Mouse (Mus musculus): Measurements from ENCODE around the gene Map7. TPM values are rescaled to one million over a fixed set of nuclear protein-coding genes. Genes with fewer than 3 reads are reported as not detected.

Gene Map7
- polyA plus RNA-seq, 1 experiment from 2014 or later = 1.1 TPM

GRCm38 (mm10) chr10:20236241-20236640 lies 88.0 kb downstream of the Map7 start:
- Histone ChIP-seq H3K4me3 (ENCODE audit: low read depth, low read length) (no peak overlapping the region), H3K9me3 (ENCODE audit: control insufficient read depth, low read length) (no peaks in the 10 kb centered on the region), H3K27me3 (ENCODE audit: control insufficient read depth, insufficient read depth, low read length) (no peaks in the 10 kb centered on the region), H3K9ac (ENCODE audit: low read length) (no peak overlapping the region), H3K4me2 (ENCODE audit: low read depth, severe bottlenecking) (no peak overlapping the region), H3K4me1 (ENCODE audit: control insufficient read depth, insufficient read depth, low read length) (0 out of 2 replicates have a peak, but pooled peaks cover 4% of the 10 kb centered on the region), H3K36me3 (ENCODE audit: control insufficient read depth, insufficient read depth, low read length) (no peaks in the 10 kb centered on the region), H3K27ac (replicated peaks; ENCODE audit: low read depth, low read length) (no peak overlapping the region)
- ATAC-seq (ENCODE audit: insufficient number of reproducible peaks, low FRiP score, low TSS enrichment, low read depth) (no peak), DNase-seq (ENCODE audit: low spot score) (no peak)
- 96% methylated on average over 6 of the region's 6 CpGs for WGBS

GRCm38 (mm10) chr10:20238281-20238680 lies 90.0 kb downstream of the Map7 start:
- 85% methylated on average over 5 of the region's 5 CpGs for WGBS
- Histone ChIP-seq H3K4me2 (ENCODE audit: low read depth, severe bottlenecking) (no peak overlapping the region), H3K9ac (ENCODE audit: low read length) (no peak overlapping the region), H3K9me3 (ENCODE audit: control insufficient read depth, low read length) (no peaks in the 10 kb centered on the region), H3K36me3 (ENCODE audit: control insufficient read depth, insufficient read depth, low read length) (no peaks in the 10 kb centered on the region), H3K4me1 (ENCODE audit: control insufficient read depth, insufficient read depth, low read length) (0 out of 2 replicates have a peak, but pooled peaks cover 4% of the 10 kb centered on the region), H3K27me3 (ENCODE audit: control insufficient read depth, insufficient read depth, low read length) (no peaks in the 10 kb centered on the region), H3K4me3 (ENCODE audit: low read depth, low read length) (no peak overlapping the region), H3K27ac (replicated peaks; ENCODE audit: low read depth, low read length) (no peak overlapping the region)
- ATAC-seq (ENCODE audit: insufficient number of reproducible peaks, low FRiP score, low TSS enrichment, low read depth) (no peak), DNase-seq (ENCODE audit: low spot score) (no peak)

- Histone ChIP-seq H3K4me1 (ENCODE audit: control insufficient read depth, insufficient read depth, low read length) (no peaks in the 10 kb centered on the region), H3K27ac (replicated peaks; ENCODE audit: low read depth, low read length) (no peak overlapping the region), H3K36me3 (ENCODE audit: control insufficient read depth, insufficient read depth, low read length) (no peaks in the 10 kb centered on the region), H3K27me3 (ENCODE audit: control insufficient read depth, insufficient read depth, low read length) (no peaks in the 10 kb centered on the region), H3K4me3 (ENCODE audit: low read depth, low read length) (no peak overlapping the region), H3K4me2 (ENCODE audit: low read depth, severe bottlenecking) (no peak overlapping the region), H3K9me3 (ENCODE audit: control insufficient read depth, low read length) (no peaks in the 10 kb centered on the region), H3K9ac (ENCODE audit: low read length) (no peak overlapping the region)
- WGBS = 85% methylated on average over 6 of the region's 6 CpGs
- DNase-seq (ENCODE audit: low spot score) = no peak
- no peak for ATAC-seq (ENCODE audit: insufficient number of reproducible peaks, low FRiP score, low TSS enrichment, low read depth)
These were observed 92.6 kb downstream of the Map7 start for GRCm38 (mm10) chr10:20240858-20241257.

- no peak overlapping the region for H3K4me3 ChIP-seq (ENCODE audit: low read depth, low read length)
- no peak overlapping the region for H3K4me2 ChIP-seq (ENCODE audit: low read depth, severe bottlenecking)
- no peaks in the 10 kb centered on the region for H3K4me1 ChIP-seq (ENCODE audit: control insufficient read depth, insufficient read depth, low read length)
- DNase-seq (ENCODE audit: low spot score) (no peak), ATAC-seq (ENCODE audit: insufficient number of reproducible peaks, low FRiP score, low TSS enrichment, low read depth) (no peak)
- no peaks in the 10 kb centered on the region for H3K36me3 ChIP-seq (ENCODE audit: control insufficient read depth, insufficient read depth, low read length)
- WGBS = 80% methylated on average over 7 of the region's 7 CpGs
- H3K27me3 ChIP-seq (ENCODE audit: control insufficient read depth, insufficient read depth, low read length) = no peaks in the 10 kb centered on the region
- no peaks in the 10 kb centered on the region for H3K9me3 ChIP-seq (ENCODE audit: control insufficient read depth, low read length)
- H3K9ac ChIP-seq (ENCODE audit: low read length) = no peak overlapping the region
- H3K27ac ChIP-seq (replicated peaks; ENCODE audit: low read depth, low read length) = no peak overlapping the region
These were observed 95.0 kb downstream of the Map7 start for GRCm38 (mm10) chr10:20243321-20243720.

- H3K27ac ChIP-seq (replicated peaks; ENCODE audit: low read depth, low read length) = no peak overlapping the region
- ATAC-seq (ENCODE audit: insufficient number of reproducible peaks, low FRiP score, low TSS enrichment, low read depth) (no peak), DNase-seq (ENCODE audit: low spot score) (no peak)
- no peaks in the 10 kb centered on the region for H3K9me3 ChIP-seq (ENCODE audit: control insufficient read depth, low read length)
- WGBS = 85% methylated on average over 11 of the region's 11 CpGs
- no peaks in the 10 kb centered on the region for H3K36me3 ChIP-seq (ENCODE audit: control insufficient read depth, insufficient read depth, low read length)
- no peak overlapping the region for H3K4me3 ChIP-seq (ENCODE audit: low read depth, low read length)
- no peak overlapping the region for H3K4me2 ChIP-seq (ENCODE audit: low read depth, severe bottlenecking)
- H3K4me1 ChIP-seq (ENCODE audit: control insufficient read depth, insufficient read depth, low read length) = no peaks in the 10 kb centered on the region
- H3K9ac ChIP-seq (ENCODE audit: low read length) = no peak overlapping the region
- no peaks in the 10 kb centered on the region for H3K27me3 ChIP-seq (ENCODE audit: control insufficient read depth, insufficient read depth, low read length)
These were observed 96.8 kb downstream of the Map7 start for GRCm38 (mm10) chr10:20245082-20245481.

- no peaks in the 10 kb centered on the region for H3K27me3 ChIP-seq (ENCODE audit: control insufficient read depth, insufficient read depth, low read length)
- no peak overlapping the region for H3K9ac ChIP-seq (ENCODE audit: low read length)
- H3K36me3 ChIP-seq (ENCODE audit: control insufficient read depth, insufficient read depth, low read length) = no peaks in the 10 kb centered on the region
- ATAC-seq (ENCODE audit: insufficient number of reproducible peaks, low FRiP score, low TSS enrichment, low read depth) (no peak), DNase-seq (ENCODE audit: low spot score) (no peak)
- no peak overlapping the region for H3K27ac ChIP-seq (replicated peaks; ENCODE audit: low read depth, low read length)
- no peak overlapping the region for H3K4me3 ChIP-seq (ENCODE audit: low read depth, low read length)
- WGBS = 95% methylated on average over 10 of the region's 10 CpGs
- H3K4me2 ChIP-seq (ENCODE audit: low read depth, severe bottlenecking) = no peak overlapping the region
- H3K4me1 ChIP-seq (ENCODE audit: control insufficient read depth, insufficient read depth, low read length) = peaks cover 3% of the 10 kb centered on the region; the same call in 1 of the 2 replicates
- H3K9me3 ChIP-seq (ENCODE audit: control insufficient read depth, low read length) = no peaks in the 10 kb centered on the region
These were observed 100.8 kb downstream of the Map7 start for GRCm38 (mm10) chr10:20249091-20249490.

- ATAC-seq (ENCODE audit: insufficient number of reproducible peaks, low FRiP score, low TSS enrichment, low read depth) (no peak), DNase-seq (ENCODE audit: low spot score) (no peak)
- Histone ChIP-seq H3K4me1 (ENCODE audit: control insufficient read depth, insufficient read depth, low read length) (peaks cover 7% of the 10 kb centered on the region; the same call in 1 of the 2 replicates), H3K4me2 (ENCODE audit: low read depth, severe bottlenecking) (no peak overlapping the region), H3K27ac (replicated peaks; ENCODE audit: low read depth, low read length) (no peak overlapping the region), H3K9ac (ENCODE audit: low read length) (no peak overlapping the region), H3K27me3 (ENCODE audit: control insufficient read depth, insufficient read depth, low read length) (no peaks in the 10 kb centered on the region), H3K36me3 (ENCODE audit: control insufficient read depth, insufficient read depth, low read length) (no peaks in the 10 kb centered on the region), H3K4me3 (ENCODE audit: low read depth, low read length) (no peak overlapping the region), H3K9me3 (ENCODE audit: control insufficient read depth, low read length) (no peaks in the 10 kb centered on the region)
- 93% methylated on average over 8 of the region's 8 CpGs for WGBS
These were observed 107.3 kb downstream of the Map7 start for GRCm38 (mm10) chr10:20255579-20255978.

- Histone ChIP-seq H3K9ac (ENCODE audit: low read length) (no peak overlapping the region), H3K9me3 (ENCODE audit: control insufficient read depth, low read length) (no peaks in the 10 kb centered on the region), H3K27me3 (ENCODE audit: control insufficient read depth, insufficient read depth, low read length) (no peaks in the 10 kb centered on the region), H3K4me2 (ENCODE audit: low read depth, severe bottlenecking) (no peak overlapping the region), H3K27ac (replicated peaks; ENCODE audit: low read depth, low read length) (no peak overlapping the region), H3K4me3 (ENCODE audit: low read depth, low read length) (no peak overlapping the region), H3K4me1 (ENCODE audit: control insufficient read depth, insufficient read depth, low read length) (peaks cover 7% of the 10 kb centered on the region; the same call in 1 of the 2 replicates), H3K36me3 (ENCODE audit: control insufficient read depth, insufficient read depth, low read length) (no peaks in the 10 kb centered on the region)
- 92% methylated on average over 14 of the region's 14 CpGs for WGBS
- no peak for ATAC-seq (ENCODE audit: insufficient number of reproducible peaks, low FRiP score, low TSS enrichment, low read depth)
- DNase-seq (ENCODE audit: low spot score) = no peak
These were observed 108.9 kb downstream of the Map7 start for GRCm38 (mm10) chr10:20257054-20257643.
